Mouse (Mus musculus) central nervous system, embryonic 14 days (tissue): ENCODE measurements around the gene Cntrl. TPM values are rescaled to one million over a fixed set of nuclear protein-coding genes. Genes with fewer than 3 reads are reported as not detected.

Experiments
- polyA plus RNA-seq: library from polyadenylated mRNA; depleted of rRNA; stranded (reverse); fragments of >200 nt; gene quantifications from 2 replicates; pipeline ENCODE4 v1.2.3, GENCODE M21; 2012; rRNA removed

Gene Cntrl
- polyA plus RNA-seq: 32.5 and 38.7 TPM in 2 replicates

DNA sequence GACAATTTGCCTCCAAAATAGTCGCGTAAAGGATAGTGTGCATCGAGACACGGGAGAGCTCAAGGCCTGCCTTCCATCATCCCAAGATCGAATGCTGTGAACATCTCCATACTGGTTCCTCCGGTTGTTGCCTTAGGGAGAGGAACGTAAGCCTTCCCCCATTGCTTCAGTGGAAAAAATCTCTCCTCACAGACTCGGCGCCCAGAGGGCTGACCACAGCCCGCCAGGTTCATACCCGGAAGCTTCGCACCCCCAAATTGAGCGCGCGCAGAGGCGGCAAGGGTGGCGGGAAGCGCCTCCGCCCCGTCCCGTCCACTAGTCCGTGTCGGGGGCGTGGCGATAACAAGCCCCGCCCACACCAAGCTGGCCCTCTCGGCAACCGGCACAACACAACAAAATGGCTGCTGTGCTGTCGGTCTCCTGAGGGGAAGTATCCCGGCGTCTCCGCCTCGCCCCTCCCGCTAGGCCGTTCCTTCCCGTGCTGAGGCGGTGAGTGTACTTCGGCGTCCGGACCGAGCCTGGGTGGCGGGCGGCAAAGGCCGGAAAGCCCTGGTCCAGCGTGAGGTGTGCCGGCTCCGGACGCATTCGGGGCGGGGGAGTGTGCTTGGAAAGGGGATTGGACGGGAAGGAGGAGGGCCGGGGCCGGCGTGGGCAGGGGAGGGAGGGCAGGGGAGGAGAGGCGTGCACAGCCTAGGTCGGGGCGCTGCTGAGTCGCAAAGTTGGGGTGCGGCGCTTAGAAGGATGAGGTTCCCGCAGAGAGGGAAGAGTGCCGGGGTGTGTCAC lies at the start of gene Cntrl:
Gene Cntrl, plus strand, starts transcription at position 352 of the 783 bp plus-strand sequence.

DNA sequence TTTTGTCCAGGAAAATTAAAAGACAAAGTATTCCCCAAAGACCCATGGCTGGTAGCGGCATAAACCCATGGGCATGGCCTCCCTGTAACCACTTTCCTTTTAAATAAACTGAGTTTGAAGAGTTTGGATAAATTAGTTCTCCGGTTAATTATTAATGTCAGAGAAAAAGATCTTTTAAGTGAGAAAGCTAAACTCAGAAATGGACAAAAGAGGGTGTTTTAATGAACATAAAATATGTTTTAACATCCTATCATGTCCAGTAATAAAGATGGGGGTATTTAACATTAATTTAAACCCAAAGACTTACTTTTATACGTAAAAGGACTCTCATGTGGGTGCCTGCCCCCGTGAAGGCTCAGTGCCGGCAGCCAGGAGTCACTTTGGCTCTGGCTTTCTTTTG lies 48.0 kb upstream of the Cntrl start, which contains the start of gene Hc:
Gene Hc, minus strand, starts transcription at position 101 of the 400 bp plus-strand sequence.

DNA sequence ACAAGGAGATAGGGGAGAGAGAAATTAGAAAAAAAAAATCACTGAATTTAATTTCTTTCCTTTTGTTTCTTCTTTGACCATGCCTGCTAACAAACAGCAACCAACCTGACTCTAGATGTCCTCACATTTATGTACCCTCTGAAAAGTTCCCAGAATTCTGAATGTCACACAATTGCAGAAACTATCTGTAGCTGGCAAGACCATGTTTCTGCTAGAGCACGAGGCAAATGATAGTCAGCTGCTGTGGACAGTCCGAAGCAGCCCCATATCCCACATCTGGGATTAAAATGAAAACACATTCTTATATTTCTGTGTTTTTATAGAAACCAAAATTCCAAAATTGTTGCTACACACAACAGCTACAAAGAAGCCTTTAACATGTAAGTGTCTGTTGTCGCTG lies 7.8 kb upstream of the Cntrl start, which contains the start of gene AI182371:
Gene AI182371, minus strand, starts transcription at position 101 of the 400 bp plus-strand sequence.

DNA sequence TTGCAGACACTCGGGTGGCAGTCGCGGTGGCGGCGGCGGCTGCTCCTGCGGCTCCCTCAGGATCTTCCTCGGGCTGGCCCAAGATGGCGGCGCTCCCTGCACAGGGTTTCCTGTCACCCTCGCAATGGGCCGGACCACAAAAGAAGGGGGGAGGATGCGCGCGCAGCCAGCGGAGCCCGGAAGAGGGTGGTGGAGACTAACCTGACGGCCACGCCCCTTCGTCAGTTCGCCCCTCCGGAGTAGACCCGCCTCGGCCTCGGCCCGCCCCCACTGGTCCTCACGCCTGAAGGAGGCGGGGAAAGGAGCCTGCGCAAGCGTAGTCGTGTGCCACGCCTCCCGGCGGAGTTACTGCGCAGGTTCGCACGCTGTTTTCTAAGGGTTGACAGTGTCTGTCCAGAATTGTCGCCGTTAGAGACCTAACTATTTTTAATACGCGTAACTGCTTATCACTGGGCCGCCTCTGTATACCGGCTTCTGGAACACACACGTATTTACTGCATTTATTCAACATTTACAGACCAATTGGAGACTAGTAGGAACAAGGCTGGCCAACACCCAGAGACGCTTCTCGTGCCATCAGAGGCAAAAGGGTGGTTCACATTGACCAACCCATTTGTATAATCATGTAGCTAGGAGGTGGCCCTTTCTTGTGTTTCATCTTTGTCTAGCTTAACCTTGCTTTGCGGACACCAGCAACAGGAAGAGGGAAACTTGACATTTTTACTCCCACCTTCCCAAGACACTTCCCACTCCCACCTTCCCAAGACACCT lies 91.8 kb downstream of the Cntrl start, which contains the start of gene Rab14:
Gene Rab14, minus strand, starts transcription at position 223 of the 771 bp plus-strand sequence.

Other genes with a start within 250 kb of the Cntrl start
- gene Cutal, start 235.1 kb upstream of the Cntrl start, polyA plus RNA-seq: 0.17 and 0.21 TPM in 2 replicates
- gene Psmd5, start 234.5 kb upstream of the Cntrl start, polyA plus RNA-seq: 51.5 and 54.6 TPM in 2 replicates
- gene Phf19, start 195.5 kb upstream of the Cntrl start, polyA plus RNA-seq: 4.2 and 5.0 TPM in 2 replicates
- 1.4 and 3.7 TPM in 2 replicates for gene Traf1, start 147.7 kb upstream of the Cntrl start, polyA plus RNA-seq
- 0.34 and 0.98 TPM in 2 replicates for gene Hc, start 48.1 kb upstream of the Cntrl start, polyA plus RNA-seq
- gene AI182371, start 7.9 kb upstream of the Cntrl start, polyA plus RNA-seq: 1.1 and 1.4 TPM in 2 replicates
- 167 and 185 TPM in 2 replicates for gene Rab14, start 91.6 kb downstream of the Cntrl start, polyA plus RNA-seq
- gene Gsn, start 146.9 kb downstream of the Cntrl start, polyA plus RNA-seq: 22.8 and 61.3 TPM in 2 replicates
- gene Stom, start 227.5 kb downstream of the Cntrl start, polyA plus RNA-seq: 9.4 and 11.2 TPM in 2 replicates